Mouse (Mus musculus) ES-Bruce4 (cell line): ENCODE measurements around the gene Kcnq1. TPM values are rescaled to one million over a fixed set of nuclear protein-coding genes. Genes with fewer than 3 reads are reported as not detected.
A peak's percentile ranks its signal among the peaks of the same experiment; 100 is the strongest.

ENCODE experiments used
- H3K27ac ChIP-seq: 2 replicates; pipeline ENCODE4 v1.5.1; 2012; ENCODE audit warnings: low read length, inconsistent platforms; ENCODE audit not compliant: insufficient read depth
- H3K27me3 ChIP-seq: 2 replicates; pipeline ENCODE4 v1.6.1; 2012; ENCODE audit warnings: mild to moderate bottlenecking, low read length, inconsistent platforms; ENCODE audit not compliant: control insufficient read depth, poor library complexity, insufficient read depth, severe bottlenecking
- H3K36me3 ChIP-seq: 2 replicates; pipeline ENCODE4 v1.6.1; 2012; ENCODE audit warnings: inconsistent platforms, mild to moderate bottlenecking, low read length, moderate library complexity; ENCODE audit not compliant: control insufficient read depth, poor library complexity, insufficient read depth, severe bottlenecking
- H3K4me1 ChIP-seq: one replicate; pipeline ENCODE4 v1.8.1; 2011; ENCODE audit warnings: low read length; ENCODE audit not compliant: control insufficient read depth, insufficient read depth
- H3K4me3 ChIP-seq: 2 replicates; pipeline ENCODE4 v1.5.1; 2011; ENCODE audit warnings: low read depth, mild to moderate bottlenecking, low read length
- H3K9ac ChIP-seq: 2 replicates; pipeline ENCODE4 v1.6.1; 2012; ENCODE audit warnings: low read depth, mild to moderate bottlenecking, inconsistent platforms; ENCODE audit not compliant: poor library complexity, severe bottlenecking
- H3K9me3 ChIP-seq: replicated peaks from 2 replicates; pipeline ENCODE4 v1.6.1; 2012; ENCODE audit warnings: mild to moderate bottlenecking, low read length, inconsistent platforms; ENCODE audit not compliant: control insufficient read depth, poor library complexity, insufficient read depth, severe bottlenecking
- CTCF ChIP-seq: IDR thresholded peaks from one replicate; pipeline ENCODE4 v1.8.1; 2011; ENCODE audit warnings: low read depth, low read length
- EP300 ChIP-seq: IDR thresholded peaks from 2 replicates; pipeline ENCODE4 v1.6.1; 2011; ENCODE audit warnings: low read depth, low read length; ENCODE audit not compliant: insufficient read depth
- POLR2A ChIP-seq: IDR thresholded peaks from one replicate; pipeline ENCODE4 v1.8.1; 2011; ENCODE audit warnings: low read length; ENCODE audit not compliant: insufficient read depth
- polyA plus RNA-seq: library from polyadenylated mRNA; stranded (reverse); fragments of >200 nt; gene quantifications from 2 replicates; pipeline ENCODE4 v1.2.4, GENCODE M21; 2011; ENCODE audit warnings: low read depth; ENCODE audit not compliant: missing spikeins, insufficient read depth, insufficient read length

Kcnq1 gene
- polyA plus RNA-seq, 1 experiment, result not detected

DNA sequence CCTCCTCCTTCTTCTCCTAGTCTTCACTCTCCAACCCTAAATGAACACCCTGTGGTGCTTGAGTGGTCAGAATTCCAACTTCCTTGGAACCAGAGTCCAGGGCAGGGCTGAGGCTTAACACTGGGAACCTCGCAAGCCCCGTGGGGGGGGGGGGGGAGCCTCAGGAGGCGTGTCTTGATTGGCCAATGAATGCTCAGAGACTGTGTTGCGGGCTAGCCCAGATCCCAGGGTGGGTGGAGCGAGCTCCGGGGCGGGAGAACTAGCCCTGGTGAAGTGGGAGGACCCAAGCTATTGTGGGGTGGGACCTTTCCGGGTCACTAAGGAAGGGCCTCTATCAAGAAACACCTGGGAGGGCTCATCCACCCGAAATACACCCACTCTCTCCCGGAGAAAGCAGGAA is 368.6 kb downstream of the Kcnq1 start:
- H3K4me1 ChIP-seq, result no peaks in the 10 kb centered on the region
- H3K36me3 ChIP-seq, result no peaks in the 10 kb centered on the region
- H3K27ac ChIP-seq, result no peak overlapping the region
- peak overlapping the region; percentile 52; the same call in 1 of the 2 replicates for H3K4me3 ChIP-seq
- no peak overlapping the region for H3K9ac ChIP-seq
- TF ChIP-seq CTCF, result no peak
- no peak for TF ChIP-seq POLR2A
- TF ChIP-seq EP300, result no peak
- no peaks in the 10 kb centered on the region for H3K27me3 ChIP-seq
- H3K9me3 ChIP-seq, result no peaks in the 10 kb centered on the region

DNA sequence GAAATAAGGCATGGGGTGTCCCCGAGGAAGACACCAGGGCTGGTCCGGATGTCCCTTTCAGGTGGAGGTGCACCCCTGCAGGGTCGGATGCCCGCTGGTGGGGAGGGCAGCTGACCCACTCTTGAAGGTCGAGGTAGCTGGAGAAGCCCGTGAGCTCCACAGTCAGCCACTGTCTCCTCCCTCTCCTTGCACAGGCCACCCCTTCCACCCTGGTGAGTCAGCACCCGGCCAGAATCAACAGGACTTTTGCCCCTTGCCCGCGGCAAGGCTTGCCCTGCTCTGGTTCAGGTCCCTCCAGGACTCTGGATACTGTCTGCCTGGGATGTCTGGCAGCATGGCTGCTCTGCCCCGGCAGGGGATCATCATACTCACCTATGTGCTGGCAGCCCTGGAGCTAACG is 369.7 kb downstream of the Kcnq1 start:
- no peaks in the 10 kb centered on the region for H3K9me3 ChIP-seq
- no peak for TF ChIP-seq CTCF
- no peak for TF ChIP-seq POLR2A
- TF ChIP-seq EP300, result no peak
- no peaks in the 10 kb centered on the region for H3K27me3 ChIP-seq
- no peak overlapping the region for H3K27ac ChIP-seq
- H3K4me3 ChIP-seq, result no peak overlapping the region
- H3K4me1 ChIP-seq, result no peaks in the 10 kb centered on the region
- no peaks in the 10 kb centered on the region for H3K36me3 ChIP-seq
- H3K9ac ChIP-seq, result no peak overlapping the region

Other genes with a start within 250 kb of the Kcnq1 start
- gene Th, start 175.2 kb upstream of the Kcnq1 start, polyA plus RNA-seq, result not detected in 2 replicates
- gene Ascl2, start 137.1 kb upstream of the Kcnq1 start, polyA plus RNA-seq, result 1.9 and 2.2 TPM in 2 replicates
- gene Tspan32, start 101.3 kb upstream of the Kcnq1 start, polyA plus RNA-seq, result not detected in 2 replicates
- 392 and 406 TPM in 2 replicates for gene Cd81, start 53.6 kb upstream of the Kcnq1 start, polyA plus RNA-seq
- 18.2 and 21.0 TPM in 2 replicates for gene Tssc4, start 37.1 kb upstream of the Kcnq1 start, polyA plus RNA-seq
- not detected in 2 replicates for gene Trpm5, start 11.7 kb upstream of the Kcnq1 start, polyA plus RNA-seq